Mouse (Mus musculus) heart, postnatal 0 days (tissue): ENCODE data around the gene Gstm3.

Experiments
- CTCF ChIP-seq: IDR thresholded peaks from 2 replicates; pipeline ENCODE4 v1.5.1; 2016; ENCODE audit warnings: antibody characterized with exemption, control low read depth, low read depth
- EP300 ChIP-seq: IDR thresholded peaks from 2 replicates; pipeline ENCODE4 v1.6.1; 2016; ENCODE audit warnings: antibody characterized with exemption, low read depth

GRCm38 (mm10) chr3:107931134-107931533 lies 37.9 kb downstream of the Gstm3 start:
- no peak for TF ChIP-seq CTCF
- no peak; the same call in 1 of the 2 replicates for TF ChIP-seq EP300
